Mouse (Mus musculus) left cerebral cortex, postnatal 10 days (tissue): ENCODE measurements around the gene St3gal2. TPM values are rescaled to one million over a fixed set of nuclear protein-coding genes. Genes with fewer than 3 reads are reported as not detected.
A peak's percentile ranks its signal among the peaks of the same experiment; 100 is the strongest.

Experiments used
- DNase-seq, 2 experiments: peaks; one replicate each; pipeline ENCODE4 v3.0.0; 2021 to 2022; ENCODE audit warnings: low spot score in 2 of 2, mixed read lengths in 1 of 2; ENCODE audit errors: extremely low spot score in 1 of 2
- intact Hi-C: fragments of 180-260 bp; cut with DNase I; formaldehyde crosslinking; loops from one replicate; pipeline ENCODE4 v1.15.1; 2025
- total RNA-seq, 2 experiments: library from RNA; stranded (reverse); gene quantifications; 2 replicates each; pipeline ENCODE4 v1.2.3; 2021

St3gal2 gene
- 10 to 100 TPM; 85.5 to 86.1 TPM for total RNA-seq

GRCm38 (mm10) chr8:110919341-110920031 is at the start of gene St3gal2:
TSS of gene St3gal2 (plus strand) at chr8:110919922.
- intact Hi-C loops, result loop anchor here (2.0 kb wide), 1 partner anchor 51 kb away; no protein-coding TSS in a partner anchor
- peak; percentile 92 to 93 for DNase-seq

GRCm38 (mm10) chr8:110870501-110870900 is 49.2 kb upstream of the St3gal2 start:
- intact Hi-C loops, result no loop called here
- DNase-seq, result no peak

GRCm38 (mm10) chr8:110877862-110878261 is 41.9 kb upstream of the St3gal2 start:
- intact Hi-C loops, result no loop called here
- no peak for DNase-seq

GRCm38 (mm10) chr8:110881741-110882310 is 37.9 kb upstream of the St3gal2 start:
- DNase-seq, result no peak
- intact Hi-C loops, result no loop called here

GRCm38 (mm10) chr8:110883824-110884223 is 35.9 kb upstream of the St3gal2 start:
- intact Hi-C loops, result no loop called here
- no peak for DNase-seq

GRCm38 (mm10) chr8:110886634-110887033 is 33.1 kb upstream of the St3gal2 start:
- no peak for DNase-seq
- intact Hi-C loops, result no loop called here

- DNase-seq, result no peak
- intact Hi-C loops, result no loop called here
These were observed 32.2 kb upstream of the St3gal2 start for GRCm38 (mm10) chr8:110887551-110887950.

- intact Hi-C loops, result no loop called here
- no peak for DNase-seq
These were observed 31.3 kb upstream of the St3gal2 start for GRCm38 (mm10) chr8:110888441-110888840.

GRCm38 (mm10) chr8:110888860-110889259 is 30.9 kb upstream of the St3gal2 start:
- no peak for DNase-seq
- intact Hi-C loops, result no loop called here

GRCm38 (mm10) chr8:110889904-110890470 is 29.7 kb upstream of the St3gal2 start:
- intact Hi-C loops, result no loop called here
- no peak for DNase-seq

- DNase-seq, result no peak
- intact Hi-C loops, result no loop called here
These were observed 27.7 kb upstream of the St3gal2 start for GRCm38 (mm10) chr8:110892040-110892439.

- intact Hi-C loops, result no loop called here
- no peak for DNase-seq
These were observed 26.8 kb upstream of the St3gal2 start for GRCm38 (mm10) chr8:110892913-110893312.

- DNase-seq, result no peak
- intact Hi-C loops, result no loop called here
These were observed 24.9 kb upstream of the St3gal2 start for GRCm38 (mm10) chr8:110894851-110895250.

- intact Hi-C loops, result no loop called here
These were observed 24.5 kb upstream of the St3gal2 start for GRCm38 (mm10) chr8:110895254-110895653.

GRCm38 (mm10) chr8:110895812-110896211 is 23.9 kb upstream of the St3gal2 start:
- DNase-seq, result no peak
- intact Hi-C loops, result no loop called here

More at GRCm38 (mm10) chr8:110895254-110895653, 24.5 kb upstream of the St3gal2 start:
- DNase-seq, result no peak

GRCm38 (mm10) chr8:110897495-110897894 is 22.2 kb upstream of the St3gal2 start:
- DNase-seq, result no peak
- intact Hi-C loops, result no loop called here

GRCm38 (mm10) chr8:110901056-110901455 is 18.7 kb upstream of the St3gal2 start:
- intact Hi-C loops, result no loop called here
- no peak for DNase-seq

- intact Hi-C loops, result no loop called here
These were observed 17.7 kb upstream of the St3gal2 start, which contains the start of gene Fuk for GRCm38 (mm10) chr8:110901839-110902578. TSS of gene Fuk (minus strand) at chr8:110902488.

GRCm38 (mm10) chr8:110902579-110902965 is 17.1 kb upstream of the St3gal2 start:
- intact Hi-C loops, result no loop called here
- DNase-seq, result no peak

More at GRCm38 (mm10) chr8:110901839-110902578, 17.7 kb upstream of the St3gal2 start, which contains the start of gene Fuk:
- DNase-seq, result peak; percentile 79 to 86
